Mouse (Mus musculus): Measurements from ENCODE around the gene Ppm1h. TPM values are rescaled to one million over a fixed set of nuclear protein-coding genes. Genes with fewer than 3 reads are reported as not detected.
A peak's percentile ranks its signal among the peaks of the same experiment; 100 is the strongest.

The Ppm1h gene
- polyA plus RNA-seq, 1 experiment from 2014 or later, result 11.5 TPM

- no peak for ATAC-seq (ENCODE audit: insufficient number of reproducible peaks, insufficient read depth, low FRiP score, low read depth)
- no peak overlapping the region for H3K4me2 ChIP-seq (replicated peaks; ENCODE audit: low read depth, low read length)
- H3K4me1 ChIP-seq (ENCODE audit: control insufficient read depth, insufficient read depth, low read length), result peaks cover 19% of the 10 kb centered on the region; the same call in 1 of the 2 replicates
- no peaks in the 10 kb centered on the region for H3K27me3 ChIP-seq (ENCODE audit: control insufficient read depth, insufficient read depth, low read length)
- no peaks in the 10 kb centered on the region for H3K9me3 ChIP-seq (ENCODE audit: control insufficient read depth, low read depth, low read length)
- H3K36me3 ChIP-seq (ENCODE audit: control insufficient read depth, insufficient read depth, low read length), result no peaks in the 10 kb centered on the region
- peak overlapping the region; percentile 52; the same call in 1 of the 2 replicates for H3K27ac ChIP-seq (ENCODE audit: low read length)
- H3K4me3 ChIP-seq (ENCODE audit: low read depth, low read length), result no peak overlapping the region
- 69% methylated on average over 8 of the region's 8 CpGs for WGBS
- no peak overlapping the region for H3K9ac ChIP-seq (replicated peaks; ENCODE audit: low read depth, low read length)
These were observed 180.5 kb downstream of the Ppm1h start for GRCm38 (mm10) chr10:122858904-122859641.

- no peak for ATAC-seq (ENCODE audit: insufficient number of reproducible peaks, insufficient read depth, low FRiP score, low read depth)
- WGBS, result 68% methylated on average over 8 of the region's 8 CpGs
These were observed 181.1 kb downstream of the Ppm1h start for GRCm38 (mm10) chr10:122859642-122859997.

GRCm38 (mm10) chr10:122860076-122860475, 181.5 kb downstream of the Ppm1h start:
- no peak overlapping the region for H3K4me2 ChIP-seq (replicated peaks; ENCODE audit: low read depth, low read length)
- no peak overlapping the region for H3K4me3 ChIP-seq (ENCODE audit: low read depth, low read length)
- no peak overlapping the region for H3K9ac ChIP-seq (replicated peaks; ENCODE audit: low read depth, low read length)
- H3K4me1 ChIP-seq (ENCODE audit: control insufficient read depth, insufficient read depth, low read length), result peaks cover 19% of the 10 kb centered on the region; the same call in 1 of the 2 replicates
- 39% methylated on average over 7 of the region's 7 CpGs for WGBS
- ATAC-seq (ENCODE audit: insufficient number of reproducible peaks, insufficient read depth, low FRiP score, low read depth), result no peak
- H3K27me3 ChIP-seq (ENCODE audit: control insufficient read depth, insufficient read depth, low read length), result no peaks in the 10 kb centered on the region
- H3K36me3 ChIP-seq (ENCODE audit: control insufficient read depth, insufficient read depth, low read length), result no peaks in the 10 kb centered on the region
- H3K27ac ChIP-seq (ENCODE audit: low read length), result peak overlapping the region; percentile 52; the same call in 1 of the 2 replicates
- H3K9me3 ChIP-seq (ENCODE audit: control insufficient read depth, low read depth, low read length), result no peaks in the 10 kb centered on the region

More at GRCm38 (mm10) chr10:122859642-122859997, 181.1 kb downstream of the Ppm1h start:
- H3K4me1 ChIP-seq (ENCODE audit: control insufficient read depth, insufficient read depth, low read length), result peaks cover 19% of the 10 kb centered on the region; the same call in 1 of the 2 replicates
- H3K27me3 ChIP-seq (ENCODE audit: control insufficient read depth, insufficient read depth, low read length), result no peaks in the 10 kb centered on the region
- no peak overlapping the region for H3K4me3 ChIP-seq (ENCODE audit: low read depth, low read length)
- H3K9ac ChIP-seq (replicated peaks; ENCODE audit: low read depth, low read length), result no peak overlapping the region
- H3K4me2 ChIP-seq (replicated peaks; ENCODE audit: low read depth, low read length), result no peak overlapping the region
- H3K36me3 ChIP-seq (ENCODE audit: control insufficient read depth, insufficient read depth, low read length), result no peaks in the 10 kb centered on the region
- H3K27ac ChIP-seq (ENCODE audit: low read length), result peak overlapping the region; percentile 52; the same call in 1 of the 2 replicates
- H3K9me3 ChIP-seq (ENCODE audit: control insufficient read depth, low read depth, low read length), result no peaks in the 10 kb centered on the region

- 48% methylated on average over 18 of the region's 18 CpGs for WGBS
- ATAC-seq (ENCODE audit: insufficient number of reproducible peaks, insufficient read depth, low FRiP score, low read depth), result no peak
- H3K9me3 ChIP-seq (ENCODE audit: control insufficient read depth, low read depth, low read length), result no peaks in the 10 kb centered on the region
- H3K27me3 ChIP-seq (ENCODE audit: control insufficient read depth, insufficient read depth, low read length), result no peaks in the 10 kb centered on the region
- H3K9ac ChIP-seq (replicated peaks; ENCODE audit: low read depth, low read length), result no peak overlapping the region
- H3K4me2 ChIP-seq (replicated peaks; ENCODE audit: low read depth, low read length), result no peak overlapping the region
- 0 out of 2 replicates have a peak overlapping the region, but pooled peaks have one; percentile 35 for H3K27ac ChIP-seq (ENCODE audit: low read length)
- H3K4me1 ChIP-seq (ENCODE audit: control insufficient read depth, insufficient read depth, low read length), result peaks cover 14% of the 10 kb centered on the region; the same call in 1 of the 2 replicates
- no peak overlapping the region for H3K4me3 ChIP-seq (ENCODE audit: low read depth, low read length)
- no peaks in the 10 kb centered on the region for H3K36me3 ChIP-seq (ENCODE audit: control insufficient read depth, insufficient read depth, low read length)
These were observed 183.3 kb downstream of the Ppm1h start for GRCm38 (mm10) chr10:122861696-122862385.

GRCm38 (mm10) chr10:122862386-122863023, 183.9 kb downstream of the Ppm1h start:
- H3K27ac ChIP-seq (ENCODE audit: low read length), result no peak overlapping the region
- peaks cover 14% of the 10 kb centered on the region; the same call in 1 of the 2 replicates for H3K4me1 ChIP-seq (ENCODE audit: control insufficient read depth, insufficient read depth, low read length)
- no peaks in the 10 kb centered on the region for H3K36me3 ChIP-seq (ENCODE audit: control insufficient read depth, insufficient read depth, low read length)
- ATAC-seq (ENCODE audit: insufficient number of reproducible peaks, insufficient read depth, low FRiP score, low read depth), result no peak
- 74% methylated on average over 17 of the region's 17 CpGs for WGBS
- no peaks in the 10 kb centered on the region for H3K9me3 ChIP-seq (ENCODE audit: control insufficient read depth, low read depth, low read length)
- no peak overlapping the region for H3K9ac ChIP-seq (replicated peaks; ENCODE audit: low read depth, low read length)
- no peaks in the 10 kb centered on the region for H3K27me3 ChIP-seq (ENCODE audit: control insufficient read depth, insufficient read depth, low read length)
- no peak overlapping the region for H3K4me3 ChIP-seq (ENCODE audit: low read depth, low read length)
- no peak overlapping the region for H3K4me2 ChIP-seq (replicated peaks; ENCODE audit: low read depth, low read length)

- whole genome bisulfite sequencing, result 21% methylated on average over 7 of the region's 8 CpGs
- Histone ChIP-seq H3K27ac (ENCODE audit: low read length) (peak overlapping the region; percentile 35), H3K9me3 (ENCODE audit: control insufficient read depth, low read depth, low read length) (no peaks in the 10 kb centered on the region), H3K4me3 (ENCODE audit: low read depth, low read length) (no peak overlapping the region), H3K36me3 (ENCODE audit: control insufficient read depth, insufficient read depth, low read length) (no peaks in the 10 kb centered on the region), H3K4me1 (ENCODE audit: control insufficient read depth, insufficient read depth, low read length) (0 out of 2 replicates have a peak, but pooled peaks cover 4% of the 10 kb centered on the region), H3K4me2 (replicated peaks; ENCODE audit: low read depth, low read length) (no peak overlapping the region), H3K9ac (replicated peaks; ENCODE audit: low read depth, low read length) (no peak overlapping the region), H3K27me3 (ENCODE audit: control insufficient read depth, insufficient read depth, low read length) (no peaks in the 10 kb centered on the region)
- peak; percentile 68 for ATAC-seq (ENCODE audit: insufficient number of reproducible peaks, insufficient read depth, low FRiP score, low read depth)
These were observed 191.4 kb downstream of the Ppm1h start for GRCm38 (mm10) chr10:122869865-122870503.

GRCm38 (mm10) chr10:122870848-122871494, 192.4 kb downstream of the Ppm1h start:
- no peaks in the 10 kb centered on the region for H3K36me3 ChIP-seq (ENCODE audit: control insufficient read depth, insufficient read depth, low read length)
- no peak for ATAC-seq (ENCODE audit: insufficient number of reproducible peaks, insufficient read depth, low FRiP score, low read depth)
- H3K27me3 ChIP-seq (ENCODE audit: control insufficient read depth, insufficient read depth, low read length), result no peaks in the 10 kb centered on the region
- 0 out of 2 replicates have a peak, but pooled peaks cover 4% of the 10 kb centered on the region for H3K4me1 ChIP-seq (ENCODE audit: control insufficient read depth, insufficient read depth, low read length)
- H3K27ac ChIP-seq (ENCODE audit: low read length), result peak overlapping the region; percentile 35
- no peak overlapping the region for H3K4me3 ChIP-seq (ENCODE audit: low read depth, low read length)
- no peak overlapping the region for H3K4me2 ChIP-seq (replicated peaks; ENCODE audit: low read depth, low read length)
- no peak overlapping the region for H3K9ac ChIP-seq (replicated peaks; ENCODE audit: low read depth, low read length)
- no peaks in the 10 kb centered on the region for H3K9me3 ChIP-seq (ENCODE audit: control insufficient read depth, low read depth, low read length)
- WGBS, result 61% methylated on average over 3 of the region's 3 CpGs
